Mouse (Mus musculus) hindbrain, embryonic 12.5 days (tissue): ENCODE data around the gene Pcnt. TPM values are rescaled to one million over a fixed set of nuclear protein-coding genes. Genes with fewer than 3 reads are reported as not detected.

Experiments
- ATAC-seq: fragments of 200-750 bp; cut with Nextera tagmentation; 2 replicates; pipeline ENCODE4 v1.8.0; 2017; ENCODE audit warnings: moderate TSS enrichment; ENCODE audit not compliant: low FRiP score
- H3K27ac ChIP-seq: fragments of 300-500 bp; sonication (generic); 2 replicates; pipeline ENCODE4 v1.5.1; 2016; ENCODE audit warnings: mild to moderate bottlenecking
- H3K27me3 ChIP-seq: fragments of 300-500 bp; sonication (generic); 2 replicates; pipeline ENCODE4 v1.6.1; 2016; ENCODE audit warnings: mild to moderate bottlenecking
- H3K36me3 ChIP-seq: fragments of 300-500 bp; sonication (generic); 2 replicates; pipeline ENCODE4 v1.6.1; 2016; ENCODE audit warnings: mild to moderate bottlenecking
- H3K4me1 ChIP-seq: fragments of 300-500 bp; sonication (generic); 2 replicates; pipeline ENCODE4 v1.6.1; 2016
- H3K4me2 ChIP-seq: fragments of 300-500 bp; sonication (generic); replicated peaks from 2 replicates; pipeline ENCODE4 v1.6.1; 2016; ENCODE audit warnings: mild to moderate bottlenecking
- H3K4me3 ChIP-seq: fragments of 300-500 bp; sonication (generic); 2 replicates; pipeline ENCODE4 v1.5.1; 2016; ENCODE audit warnings: mild to moderate bottlenecking
- H3K9ac ChIP-seq: fragments of 300-500 bp; sonication (generic); 2 replicates; pipeline ENCODE4 v1.6.1; 2016; ENCODE audit warnings: mild to moderate bottlenecking, moderate library complexity
- H3K9me3 ChIP-seq: fragments of 300-500 bp; sonication (generic); replicated peaks from 2 replicates; pipeline ENCODE4 v1.6.1; 2016; ENCODE audit warnings: mild to moderate bottlenecking
- WGBS: fragments of 180-500 bp; shearing (Covaris S2); methylation state at CpG from one replicate; pipeline ENCODE4 v1.1.7; 2016; 5-methylcytosine and 5-hydroxymethylcytosine counted together
- polyA plus RNA-seq: library from polyadenylated mRNA; unstranded; fragments of >200 nt; fragmentation: Nextera tagmentation; extraction: Ambion mirVana; gene quantifications from 2 replicates; pipeline ENCODE4 v1.2.1, GENCODE M21; 2016

Pcnt gene
- polyA plus RNA-seq, 1 experiment from 2014 or later: 16.7 TPM

GRCm38 (mm10) chr10:76448851-76449250 is 6.3 kb upstream of the Pcnt start, which contains the start of gene 2610028H24Rik:
TSS of gene 2610028H24Rik (plus strand) at chr10:76449081.
- Histone ChIP-seq H3K36me3 (no peaks in the 10 kb centered on the region), H3K9ac (no peak within 1 kb of the TSS), H3K4me3 (no peak within 1 kb of the TSS), H3K27me3 (no peaks in the 10 kb centered on the region), H3K27ac (no peak within 1 kb of the TSS), H3K4me1 (peaks cover under 1% of the 10 kb centered on the region; the same call in 1 of the 2 replicates), H3K4me2 (no peak within 1 kb of the TSS), H3K9me3 (no peaks in the 10 kb centered on the region)
- WGBS: 66% methylated on average over 5 of the region's 5 CpGs
- ATAC-seq: no peak

GRCm38 (mm10) chr10:76447406-76448229 is 5.0 kb upstream of the Pcnt start:
- H3K4me2 ChIP-seq: no peak overlapping the region
- ATAC-seq: no peak

GRCm38 (mm10) chr10:76445996-76446681 is 3.6 kb upstream of the Pcnt start:
- Histone ChIP-seq H3K9me3 (no peaks in the 10 kb centered on the region), H3K27me3 (no peaks in the 10 kb centered on the region), H3K4me2 (no peak overlapping the region), H3K4me3 (no peak overlapping the region), H3K4me1 (peaks cover 15% of the 10 kb centered on the region), H3K36me3 (no peaks in the 10 kb centered on the region), H3K9ac (no peak overlapping the region), H3K27ac (no peak overlapping the region)
- 81% methylated on average over 4 of the region's 4 CpGs for WGBS
- no peak for ATAC-seq

More at GRCm38 (mm10) chr10:76447406-76448229, 5.0 kb upstream of the Pcnt start:
- 85% methylated on average over 15 of the region's 15 CpGs for WGBS
- Histone ChIP-seq H3K9me3 (no peaks in the 10 kb centered on the region), H3K4me1 (peaks cover 9% of the 10 kb centered on the region), H3K9ac (no peak overlapping the region), H3K27ac (no peak overlapping the region), H3K36me3 (no peaks in the 10 kb centered on the region), H3K4me3 (no peak overlapping the region), H3K27me3 (no peaks in the 10 kb centered on the region)

GRCm38 (mm10) chr10:76440281-76440680 is 2.3 kb downstream of the Pcnt start, which contains the start of gene AC141477.1:
TSS of gene AC141477.1 (minus strand) at chr10:76440444.
- Histone ChIP-seq H3K36me3 (peaks cover 48% of the 10 kb centered on the region), H3K4me1 (peaks cover 17% of the 10 kb centered on the region), H3K9ac (no peak within 1 kb of the TSS), H3K4me2 (peak within 1 kb of the TSS; percentile 77; the same call in 1 of the 2 replicates), H3K27ac (no peak within 1 kb of the TSS), H3K4me3 (no peak within 1 kb of the TSS), H3K27me3 (no peaks in the 10 kb centered on the region), H3K9me3 (no peaks in the 10 kb centered on the region)
- ATAC-seq: no peak
- WGBS: 96% methylated on average over 17 of the region's 17 CpGs

- Histone ChIP-seq H3K4me1 (peaks cover 17% of the 10 kb centered on the region), H3K9ac (no peak overlapping the region), H3K4me3 (no peak overlapping the region), H3K27me3 (no peaks in the 10 kb centered on the region), H3K9me3 (no peaks in the 10 kb centered on the region), H3K4me2 (no peak overlapping the region), H3K36me3 (peaks cover 57% of the 10 kb centered on the region), H3K27ac (no peak overlapping the region)
- 93% methylated on average over 9 of the region's 9 CpGs for WGBS
- ATAC-seq: no peak
These were observed 3.3 kb downstream of the Pcnt start for GRCm38 (mm10) chr10:76439107-76439890.

GRCm38 (mm10) chr10:76433925-76434324 is 8.7 kb downstream of the Pcnt start:
- no peak for ATAC-seq
- H3K9me3 ChIP-seq: no peaks in the 10 kb centered on the region
- no peak overlapping the region for H3K9ac ChIP-seq
- 92% methylated on average over 11 of the region's 11 CpGs for WGBS
- no peak overlapping the region for H3K27ac ChIP-seq
- H3K4me2 ChIP-seq: no peak overlapping the region
- no peaks in the 10 kb centered on the region for H3K27me3 ChIP-seq
- H3K4me1 ChIP-seq: no peaks in the 10 kb centered on the region
- peaks cover 95% of the 10 kb centered on the region for H3K36me3 ChIP-seq
- no peak overlapping the region for H3K4me3 ChIP-seq

GRCm38 (mm10) chr10:76425674-76426073 is 16.9 kb downstream of the Pcnt start:
- no peak for ATAC-seq
- Histone ChIP-seq H3K36me3 (peaks cover 92% of the 10 kb centered on the region), H3K4me2 (no peak overlapping the region), H3K9me3 (no peaks in the 10 kb centered on the region), H3K27ac (no peak overlapping the region), H3K4me3 (no peak overlapping the region), H3K4me1 (no peaks in the 10 kb centered on the region), H3K9ac (no peak overlapping the region), H3K27me3 (no peaks in the 10 kb centered on the region)
- 96% methylated on average over 7 of the region's 7 CpGs for WGBS

- no peak overlapping the region for H3K27ac ChIP-seq
- H3K4me1 ChIP-seq: no peaks in the 10 kb centered on the region
- H3K9ac ChIP-seq: no peak overlapping the region
- 87% methylated on average over 12 of the region's 12 CpGs for WGBS
- ATAC-seq: no peak
- no peak overlapping the region for H3K4me2 ChIP-seq
- H3K27me3 ChIP-seq: no peaks in the 10 kb centered on the region
- H3K9me3 ChIP-seq: no peaks in the 10 kb centered on the region
- H3K4me3 ChIP-seq: no peak overlapping the region
- H3K36me3 ChIP-seq: peaks cover 83% of the 10 kb centered on the region
These were observed 25.8 kb downstream of the Pcnt start for GRCm38 (mm10) chr10:76416811-76417210.

- Histone ChIP-seq H3K4me1 (no peaks in the 10 kb centered on the region), H3K9me3 (no peaks in the 10 kb centered on the region), H3K9ac (no peak overlapping the region), H3K4me2 (no peak overlapping the region), H3K27me3 (no peaks in the 10 kb centered on the region), H3K4me3 (no peak overlapping the region), H3K36me3 (peaks cover 83% of the 10 kb centered on the region), H3K27ac (no peak overlapping the region)
- no peak for ATAC-seq
- 91% methylated on average over 10 of the region's 10 CpGs for WGBS
These were observed 34.1 kb downstream of the Pcnt start for GRCm38 (mm10) chr10:76408520-76408919.

GRCm38 (mm10) chr10:76392596-76392995 is 50.0 kb downstream of the Pcnt start:
- 93% methylated on average over 12 of the region's 12 CpGs for WGBS
- Histone ChIP-seq H3K9me3 (no peaks in the 10 kb centered on the region), H3K4me3 (no peak overlapping the region), H3K27ac (no peak overlapping the region), H3K27me3 (no peaks in the 10 kb centered on the region), H3K4me1 (no peaks in the 10 kb centered on the region), H3K9ac (no peak overlapping the region), H3K36me3 (peaks cover 64% of the 10 kb centered on the region), H3K4me2 (no peak overlapping the region)
- ATAC-seq: no peak

- H3K9me3 ChIP-seq: no peaks in the 10 kb centered on the region
- WGBS: 82% methylated on average over 9 of the region's 9 CpGs
- H3K27me3 ChIP-seq: no peaks in the 10 kb centered on the region
These were observed 50.8 kb downstream of the Pcnt start for GRCm38 (mm10) chr10:76391786-76392185.

GRCm38 (mm10) chr10:76391166-76391565 is 51.4 kb downstream of the Pcnt start:
- no peaks in the 10 kb centered on the region for H3K4me1 ChIP-seq
- H3K4me2 ChIP-seq: no peak overlapping the region
- no peak for ATAC-seq
- no peak overlapping the region for H3K27ac ChIP-seq
- H3K36me3 ChIP-seq: peaks cover 62% of the 10 kb centered on the region
- H3K9me3 ChIP-seq: no peaks in the 10 kb centered on the region
- H3K27me3 ChIP-seq: no peaks in the 10 kb centered on the region
- 92% methylated on average over 9 of the region's 9 CpGs for WGBS
- no peak overlapping the region for H3K9ac ChIP-seq
- no peak overlapping the region for H3K4me3 ChIP-seq

More at GRCm38 (mm10) chr10:76391786-76392185, 50.8 kb downstream of the Pcnt start:
- peaks cover 61% of the 10 kb centered on the region for H3K36me3 ChIP-seq
- no peaks in the 10 kb centered on the region for H3K4me1 ChIP-seq
- no peak overlapping the region for H3K4me3 ChIP-seq
- no peak overlapping the region for H3K27ac ChIP-seq
- ATAC-seq: no peak
- no peak overlapping the region for H3K9ac ChIP-seq
- no peak overlapping the region for H3K4me2 ChIP-seq
